Comparison of ENCODE assay signal across 8 mouse cellular contexts in genomic region chr6:145359470-145360430, GRCm38 (mm10).
DNase-seq lines count a peak whose midpoint lies in the region; ATAC-seq and TF ChIP-seq lines count a peak whose summit lies in the region.

No protein-coding gene starts in this region.

- H3K27ac ChIP-seq in bone marrow, adult 2 months (ENCODE audit: control insufficient read depth, insufficient read depth, low read depth, low read length, poor library complexity) = no peak overlapping the region
- no peak overlapping the region for H3K27ac ChIP-seq in forebrain, embryonic 14.5 days (ENCODE audit: low read depth, low read length)
- no peak overlapping the region for H3K27ac ChIP-seq in intestine, postnatal 0 days (ENCODE audit: low read depth, low read length)
- no peak overlapping the region for H3K27ac ChIP-seq in lung, embryonic 14.5 days (ENCODE audit: low read depth)

- no peaks in the 10 kb centered on the region; the same call in 1 of the 2 replicates for H3K9me3 ChIP-seq in forebrain, embryonic 14.5 days (replicated peaks; ENCODE audit: control insufficient read depth, low read length)
- 0 out of 2 replicates have a peak, but pooled peaks cover 4% of the 10 kb centered on the region for H3K9me3 ChIP-seq in intestine, postnatal 0 days (ENCODE audit: control insufficient read depth)
- H3K9me3 ChIP-seq in lung, embryonic 14.5 days (ENCODE audit: low read depth, low read length) = no peaks in the 10 kb centered on the region

- ATAC-seq in forebrain, embryonic 14.5 days = 0 out of 2 replicates have a peak, but pooled peaks have one; percentile 44
- ATAC-seq in intestine, postnatal 0 days = no peak
- ATAC-seq in lung, embryonic 14.5 days (ENCODE audit: insufficient read depth) = peak; percentile 39
- ATAC-seq in erythroblast, adult 5-6 weeks (replicated peaks; ENCODE audit: low FRiP score, poor library complexity, severe bottlenecking) = no peak

- no peak overlapping the region for H3K4me3 ChIP-seq in bone marrow, adult 2 months (replicated peaks; ENCODE audit: control insufficient read depth, low read depth, low read length)
- H3K4me3 ChIP-seq in forebrain, embryonic 14.5 days (ENCODE audit: low read depth, low read length) = no peak overlapping the region
- H3K4me3 ChIP-seq in intestine, postnatal 0 days (ENCODE audit: low read depth, low read length) = no peak overlapping the region
- H3K4me3 ChIP-seq in lung, embryonic 14.5 days (ENCODE audit: low read depth, low read length) = no peak overlapping the region

- WGBS in bone marrow, adult 2 months = 47% methylated on average over 26 of the region's 26 CpGs
- 36% methylated on average over 26 of the region's 26 CpGs for WGBS in forebrain, embryonic 14.5 days
- 43% methylated on average over 26 of the region's 26 CpGs for WGBS in intestine, postnatal 0 days
- WGBS in lung, embryonic 14.5 days = 41% methylated on average over 26 of the region's 26 CpGs

- H3K36me3 ChIP-seq in forebrain, embryonic 14.5 days (ENCODE audit: control insufficient read depth, insufficient read depth, low read length) = no peaks in the 10 kb centered on the region
- no peaks in the 10 kb centered on the region for H3K36me3 ChIP-seq in intestine, postnatal 0 days (ENCODE audit: control insufficient read depth, insufficient read depth)
- H3K36me3 ChIP-seq in lung, embryonic 14.5 days (ENCODE audit: insufficient read depth) = no peaks in the 10 kb centered on the region

- no peaks in the 10 kb centered on the region; the same call in 1 of the 2 replicates for H3K4me1 ChIP-seq in bone marrow, adult 2 months (ENCODE audit: control insufficient read depth, insufficient read depth, low read length)
- no peaks in the 10 kb centered on the region for H3K4me1 ChIP-seq in forebrain, embryonic 14.5 days (ENCODE audit: control insufficient read depth, insufficient read depth, low read length)
- H3K4me1 ChIP-seq in intestine, postnatal 0 days (replicated peaks; ENCODE audit: control insufficient read depth, insufficient read depth, low read length) = no peaks in the 10 kb centered on the region
- H3K4me1 ChIP-seq in lung, embryonic 14.5 days (ENCODE audit: insufficient read depth) = no peaks in the 10 kb centered on the region

- peak; percentile 57 for DNase-seq in urinary bladder, postnatal 25 days (ENCODE audit: low spot score)
- DNase-seq in urinary bladder, adult 2 months (ENCODE audit: low spot score) = no peak
- peak; percentile 86 for DNase-seq in forebrain, embryonic 14.5 days (ENCODE audit: low spot score)
- peak; percentile 90 for DNase-seq in lung, embryonic 14.5 days
- peak; percentile 77 for DNase-seq in retina, postnatal 1 day

- H3K27me3 ChIP-seq in forebrain, embryonic 14.5 days (replicated peaks; ENCODE audit: control insufficient read depth, insufficient read depth, low read length) = no peaks in the 10 kb centered on the region
- H3K27me3 ChIP-seq in intestine, postnatal 0 days (replicated peaks; ENCODE audit: control insufficient read depth, insufficient read depth, low read length) = 0 out of 2 replicates have a peak, but pooled peaks cover 3% of the 10 kb centered on the region
- no peaks in the 10 kb centered on the region for H3K27me3 ChIP-seq in lung, embryonic 14.5 days (ENCODE audit: insufficient read depth, low read length)

- no peak for TF ChIP-seq POLR2A in bone marrow, adult 2 months (IDR thresholded peaks at IDR 0.05; ENCODE audit: borderline replicate concordance, control insufficient read depth, low read depth, low read length)

- no peak overlapping the region for H3K9ac ChIP-seq in forebrain, embryonic 14.5 days (ENCODE audit: low read length)
- H3K9ac ChIP-seq in intestine, postnatal 0 days (ENCODE audit: low read depth, low read length) = no peak overlapping the region
- H3K9ac ChIP-seq in lung, embryonic 14.5 days = no peak overlapping the region

- H3K4me2 ChIP-seq in forebrain, embryonic 14.5 days (ENCODE audit: low read length) = no peak overlapping the region
- no peak overlapping the region for H3K4me2 ChIP-seq in intestine, postnatal 0 days (replicated peaks; ENCODE audit: low read depth)
- H3K4me2 ChIP-seq in lung, embryonic 14.5 days = peak overlapping the region; percentile 13; the same call in 1 of the 2 replicates

- TF ChIP-seq CTCF in bone marrow, adult 2 months (IDR thresholded peaks at IDR 0.05; ENCODE audit: control insufficient read depth, insufficient read depth, low read length) = peak; percentile 42
- peak; percentile 88 for TF ChIP-seq CTCF in intestine, postnatal 0 days (IDR thresholded peaks at IDR 0.05; ENCODE audit: low read depth)
- peak; percentile 91 for TF ChIP-seq CTCF in lung, embryonic 14.5 days (IDR thresholded peaks at IDR 0.05; ENCODE audit: low read depth)

Comparison
In these comparisons a context has a peak if more than half of its experiments do, and no peak if none do; other contexts are left out.
1. ATAC-seq: peak in forebrain, embryonic 14.5 days (single experiment) and lung, embryonic 14.5 days (single experiment); none in intestine, postnatal 0 days (single experiment) and erythroblast, adult 5-6 weeks (single experiment).
2. Peak in every context shown above with its lines, with median percentiles within 50 percentile points of each other: CTCF ChIP-seq.